Mouse (Mus musculus) cerebral cortex, adult 2 months (tissue): Measurements from ENCODE around the gene Smyd3.

Source experiments
- WGBS: fragments of 180-500 bp; shearing (Covaris S2); methylation state at CpG from one replicate; pipeline ENCODE4 v1.1.7; 2018; 5-methylcytosine and 5-hydroxymethylcytosine counted together

Smyd3 gene

GRCm38 (mm10) chr1:179068990-179069389, 448.9 kb downstream of the Smyd3 start:
- 98% methylated on average over 1 of the region's 1 CpGs for WGBS

DNA sequence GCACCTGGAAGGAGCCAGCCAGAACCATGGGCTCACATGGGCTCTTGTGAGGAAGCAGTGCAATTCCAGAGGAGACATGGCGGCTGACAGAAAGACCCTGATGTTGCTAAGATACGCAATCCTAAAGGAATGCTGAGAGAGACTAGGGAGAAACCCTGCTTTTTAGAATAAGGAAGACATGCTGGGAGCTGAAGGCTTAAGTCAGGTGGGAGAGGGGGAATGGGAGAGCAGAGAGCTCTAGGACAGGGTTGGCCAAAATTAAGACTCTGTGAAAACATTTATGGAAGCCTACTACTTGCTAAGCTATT, 452.6 kb downstream of the Smyd3 start:
- 86% methylated on average over 2 of the region's 2 CpGs for WGBS

- WGBS: 79% methylated on average over 14 of the region's 14 CpGs
Measured at GRCm38 (mm10) chr1:179064601-179065293, 453.1 kb downstream of the Smyd3 start.

DNA sequence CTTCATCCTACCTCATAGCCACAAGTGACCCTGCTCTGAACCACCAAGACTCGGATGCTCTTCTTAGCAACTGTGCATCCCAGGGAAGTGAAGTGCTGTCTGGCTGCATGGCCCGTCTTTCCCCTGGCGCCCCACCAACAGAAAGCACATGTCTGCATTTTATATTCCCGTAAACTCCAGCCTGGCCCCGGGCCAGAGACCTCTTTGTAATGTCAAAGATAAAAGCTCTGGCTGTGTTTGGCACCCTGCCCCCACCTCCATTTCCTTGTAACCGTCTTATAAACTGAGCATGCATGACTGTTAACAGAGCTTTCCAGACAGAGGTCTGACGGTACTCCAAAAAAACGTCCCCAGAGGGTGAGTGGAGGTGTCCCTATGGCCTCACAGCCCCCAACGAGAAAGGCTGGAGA, 456.1 kb downstream of the Smyd3 start:
- 29% methylated on average over 9 of the region's 9 CpGs for WGBS

- 76% methylated on average over 4 of the region's 4 CpGs for WGBS
Measured at GRCm38 (mm10) chr1:179061053-179061452, 456.8 kb downstream of the Smyd3 start.

DNA sequence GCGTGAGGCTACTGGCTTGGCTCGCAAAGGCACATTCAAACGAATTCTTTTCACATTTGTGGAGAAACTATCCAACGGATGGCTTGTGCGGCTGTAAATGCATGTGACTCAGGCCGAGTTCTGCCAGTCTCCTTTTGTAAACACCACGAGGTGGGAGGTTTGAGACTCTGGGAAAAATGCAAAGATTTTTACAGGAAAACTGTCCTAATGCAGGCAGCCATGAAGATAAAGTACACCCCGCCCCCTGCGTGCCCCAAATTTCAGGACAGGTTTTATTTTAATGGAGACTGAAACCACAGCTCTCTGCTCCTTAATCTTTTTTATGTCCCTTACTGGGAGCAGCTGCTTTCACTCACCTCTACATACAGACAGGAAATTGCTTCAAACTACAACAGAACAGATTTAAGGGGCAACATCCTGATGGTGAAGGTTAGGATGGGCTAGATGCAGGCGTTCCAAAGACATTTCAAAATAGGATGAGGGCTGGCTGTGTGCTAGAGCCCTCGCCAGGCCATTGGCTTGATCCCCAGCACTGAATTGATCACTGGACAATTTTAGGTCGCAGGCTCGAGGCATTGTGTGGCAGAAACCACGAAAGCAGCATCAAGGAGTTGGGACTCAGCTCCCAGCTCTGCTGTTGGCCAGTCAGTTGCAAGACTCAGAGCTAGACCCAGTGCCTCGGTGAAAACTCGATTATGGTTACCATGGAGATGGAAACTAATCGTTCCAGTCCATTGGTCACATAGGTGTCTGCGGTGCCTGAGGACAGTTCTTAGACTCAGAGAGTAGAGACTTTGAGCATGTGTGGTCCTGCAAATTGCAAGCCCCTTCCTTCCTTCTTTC, 457.5 kb downstream of the Smyd3 start:
- WGBS: 43% methylated on average over 18 of the region's 18 CpGs

DNA sequence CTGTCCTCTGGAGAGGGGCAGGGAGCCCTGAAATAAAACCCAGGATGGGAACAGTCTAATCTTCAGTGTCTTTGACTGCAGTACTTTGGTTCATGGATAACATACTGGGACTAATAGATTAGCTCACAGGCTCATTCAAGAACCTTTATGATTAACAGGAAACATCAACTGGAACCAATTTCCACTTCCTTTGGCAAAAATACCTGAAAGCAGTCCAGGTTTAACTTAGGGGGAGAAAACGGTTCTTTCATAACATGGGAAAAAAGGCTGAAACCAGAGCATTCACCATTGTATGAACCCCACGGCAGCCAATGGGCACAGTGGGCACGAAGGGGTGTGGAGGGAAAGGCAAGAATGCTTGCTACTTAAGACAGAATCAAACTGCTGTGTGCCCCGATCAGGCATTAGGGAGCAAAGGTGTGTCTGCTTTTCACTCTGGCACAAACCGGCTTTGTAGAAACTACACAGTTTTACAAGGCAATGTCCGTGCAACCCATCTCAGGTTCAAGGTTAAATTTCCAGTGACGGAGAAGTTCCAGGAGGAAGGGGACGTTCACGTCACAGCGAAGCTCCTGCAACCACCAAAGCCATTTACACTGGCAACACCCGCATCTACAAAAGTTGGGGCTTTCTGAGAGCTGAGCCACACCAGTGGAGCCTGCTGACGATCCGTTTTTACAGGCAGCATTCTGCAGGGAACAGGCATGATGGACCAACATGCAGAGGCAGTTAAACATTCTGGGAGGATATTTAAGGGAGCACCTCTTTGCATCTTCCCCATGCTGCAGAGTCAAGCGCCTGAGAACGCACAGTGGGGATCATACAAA, 458.3 kb downstream of the Smyd3 start:
- WGBS: 71% methylated on average over 15 of the region's 15 CpGs

GRCm38 (mm10) chr1:179058675-179059074, 459.2 kb downstream of the Smyd3 start:
- WGBS: 93% methylated on average over 4 of the region's 4 CpGs

DNA sequence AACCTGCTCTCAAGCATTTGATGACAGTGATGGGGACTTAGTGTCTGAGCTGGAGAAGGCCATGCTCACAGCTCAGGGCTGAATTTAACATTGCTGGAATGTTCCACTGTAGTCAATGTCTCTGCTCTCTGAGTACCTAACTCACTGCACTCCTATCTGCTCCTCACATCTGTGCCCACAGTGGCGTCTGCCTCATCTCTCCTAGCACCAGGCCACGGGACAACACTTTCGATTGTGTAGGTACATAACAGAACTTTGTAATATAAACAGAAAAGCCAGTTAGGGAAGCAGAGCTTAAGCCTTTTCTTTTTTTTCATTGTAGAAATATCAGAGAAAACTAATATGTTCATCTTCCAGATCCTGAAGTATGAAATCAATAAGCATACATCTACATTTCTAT, 462.1 kb downstream of the Smyd3 start:
- WGBS: 93% methylated on average over 3 of the region's 3 CpGs

DNA sequence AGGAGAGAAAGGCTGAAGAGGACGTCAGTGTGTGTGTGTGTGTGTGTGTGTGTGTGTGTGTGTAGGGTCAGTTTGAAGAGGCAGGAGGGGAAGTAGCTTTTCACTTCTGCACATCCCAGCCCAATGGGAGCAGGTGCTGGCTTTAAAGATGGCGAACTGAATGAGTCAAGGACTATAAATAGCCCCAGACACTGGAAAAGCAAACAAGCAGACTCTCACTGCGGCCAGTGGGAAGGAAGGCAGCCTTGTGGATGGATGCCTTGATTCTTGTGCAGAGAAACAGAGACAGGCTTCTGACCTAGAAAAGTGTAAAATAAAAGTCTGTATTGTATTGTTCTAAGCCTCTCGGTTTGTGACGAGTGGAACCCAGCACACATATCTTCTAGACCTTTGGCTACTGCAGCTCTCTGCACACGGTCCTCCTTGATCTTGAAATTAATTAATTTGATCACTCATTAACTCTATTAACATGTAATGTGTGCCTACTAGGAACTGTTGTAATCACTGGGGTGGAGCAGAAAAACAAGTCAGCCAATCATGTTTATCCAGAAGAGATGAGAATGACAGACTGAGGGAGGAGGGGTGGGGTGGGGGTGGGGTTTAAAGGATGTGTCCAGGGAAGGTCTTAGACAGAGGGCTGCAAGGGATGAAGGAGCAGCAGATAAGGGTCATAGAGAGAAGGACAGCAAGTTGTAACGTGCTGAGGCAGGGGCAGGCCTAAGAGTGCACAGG, 463.3 kb downstream of the Smyd3 start:
- WGBS: 49% methylated on average over 7 of the region's 7 CpGs

DNA sequence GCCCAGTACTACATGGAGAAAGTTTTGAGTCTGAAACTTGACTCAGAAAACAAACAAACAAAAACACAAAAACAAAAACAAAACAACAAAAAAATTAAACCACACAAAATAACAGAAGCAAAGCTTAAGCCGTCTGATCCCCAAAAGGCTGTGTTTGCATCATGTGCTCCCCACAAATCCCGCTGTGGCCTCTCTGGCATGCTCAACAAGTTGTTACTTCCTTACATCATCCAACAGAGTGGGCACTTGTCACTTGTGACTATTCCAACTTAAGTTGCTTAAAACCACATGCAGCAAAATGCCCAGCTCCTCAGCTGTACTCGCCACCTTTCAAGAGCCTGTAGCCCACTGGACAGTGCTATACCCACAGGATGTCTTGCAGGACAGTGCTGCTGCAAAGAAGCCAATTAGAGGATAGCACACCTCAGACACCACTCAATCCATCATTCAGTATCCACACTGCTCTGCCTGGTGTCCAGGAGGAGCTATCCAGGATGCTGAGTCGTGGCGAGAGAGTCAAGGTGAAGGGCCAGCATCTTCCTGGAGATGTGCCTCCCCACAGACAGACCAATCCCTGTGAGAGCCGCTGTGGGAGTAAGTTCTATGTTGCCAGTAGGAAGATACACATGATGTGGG, 465.2 kb downstream of the Smyd3 start:
- WGBS: 97% methylated on average over 6 of the region's 6 CpGs

GRCm38 (mm10) chr1:179047931-179048596, 469.8 kb downstream of the Smyd3 start:
- 95% methylated on average over 13 of the region's 13 CpGs for WGBS

DNA sequence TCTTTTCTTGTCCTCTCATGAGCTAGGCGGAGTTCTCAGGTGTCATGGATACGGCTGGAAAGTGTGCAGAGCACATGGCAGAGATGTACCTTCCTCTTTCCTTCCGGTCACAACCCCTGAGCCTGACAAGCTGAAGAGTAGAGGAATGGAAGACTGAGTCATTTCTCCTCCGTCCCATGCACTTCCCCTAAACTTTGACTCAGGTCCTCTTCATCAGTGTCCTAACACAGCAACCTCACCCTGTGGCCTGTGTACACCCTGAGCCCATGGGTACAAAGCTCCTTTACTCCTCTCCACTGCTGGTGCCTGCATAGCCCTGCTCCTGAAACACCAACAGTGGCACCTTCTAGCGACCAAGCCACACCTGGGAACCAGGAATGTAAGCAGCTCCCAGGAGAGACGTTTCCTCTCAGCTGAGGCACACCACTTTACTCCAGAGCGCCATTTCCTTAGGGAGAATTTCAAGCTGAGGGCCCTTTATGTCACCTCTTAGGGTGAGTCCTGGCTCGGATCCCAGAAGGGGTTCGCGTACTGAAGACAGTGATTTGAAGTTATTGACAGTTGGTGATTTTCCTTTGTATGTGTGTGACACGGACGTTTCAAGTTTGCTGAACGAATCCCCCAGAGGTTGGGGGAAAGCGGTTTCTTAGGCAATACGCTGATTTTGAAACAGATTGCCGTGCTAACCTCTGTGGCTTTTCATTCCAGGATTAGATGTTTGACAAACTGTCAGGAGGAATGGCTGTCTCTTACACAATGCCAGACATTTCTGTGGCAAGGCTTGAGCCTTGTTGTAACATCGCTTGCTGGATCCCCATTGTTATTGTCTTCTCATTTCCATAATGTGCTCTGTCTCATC, 471.8 kb downstream of the Smyd3 start:
- WGBS: 84% methylated on average over 17 of the region's 17 CpGs

- WGBS: 88% methylated on average over 5 of the region's 5 CpGs
Measured at GRCm38 (mm10) chr1:179044165-179044564, 473.7 kb downstream of the Smyd3 start.

- WGBS: 75% methylated on average over 12 of the region's 12 CpGs
Measured at GRCm38 (mm10) chr1:179043644-179044043, 474.2 kb downstream of the Smyd3 start.

DNA sequence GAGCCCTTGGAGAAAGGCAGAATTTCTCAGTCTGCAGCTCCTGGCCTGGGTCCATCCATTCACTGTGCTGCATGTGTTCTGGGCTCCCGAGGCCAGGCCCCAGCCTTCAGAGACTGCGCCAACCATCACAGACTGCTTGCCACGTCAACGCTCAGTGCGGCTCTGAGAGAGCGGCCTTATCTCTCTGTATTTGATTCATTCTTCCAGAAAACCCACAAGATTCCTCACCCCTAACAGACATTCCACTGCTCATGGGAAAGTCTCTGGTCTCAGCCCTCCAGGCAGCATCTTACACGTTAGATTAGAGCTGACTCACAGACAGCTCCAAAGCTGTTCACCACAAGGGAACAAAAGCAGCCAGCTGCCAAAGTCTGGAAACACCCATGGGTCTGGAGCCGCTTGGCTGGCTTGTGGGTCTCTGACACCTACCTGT, 475.9 kb downstream of the Smyd3 start:
- 37% methylated on average over 8 of the region's 8 CpGs for WGBS

GRCm38 (mm10) chr1:179041231-179041904, 476.5 kb downstream of the Smyd3 start:
- WGBS: 76% methylated on average over 14 of the region's 14 CpGs

DNA sequence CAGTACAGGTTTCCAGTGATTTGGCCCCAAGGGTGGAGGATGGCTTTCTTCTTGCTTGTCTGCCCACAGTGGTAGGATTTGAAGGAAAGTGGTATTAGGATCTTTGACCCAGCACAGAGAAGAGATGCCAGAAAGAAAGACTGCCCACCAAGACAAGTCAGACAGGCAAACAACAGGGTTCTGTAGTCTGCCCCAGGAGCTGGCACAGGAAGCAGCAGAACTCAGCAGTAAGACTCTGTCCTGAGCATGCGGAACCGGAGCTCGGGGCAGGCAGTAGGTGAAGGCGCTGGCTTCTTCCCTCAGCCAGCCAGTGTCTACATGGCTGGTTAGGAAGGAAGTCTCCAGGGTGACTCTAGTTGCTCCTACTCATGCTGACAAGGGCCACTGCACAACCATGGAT, 479.0 kb downstream of the Smyd3 start:
- 88% methylated on average over 4 of the region's 4 CpGs for WGBS

GRCm38 (mm10) chr1:179032947-179033346, 484.9 kb downstream of the Smyd3 start:
- WGBS: 100% methylated on average over 2 of the region's 2 CpGs
